Mouse (Mus musculus): ENCODE measurements around the gene Aldh6a1.
A peak's percentile ranks its signal among the peaks of the same experiment; 100 is the strongest.

Gene Aldh6a1

DNA sequence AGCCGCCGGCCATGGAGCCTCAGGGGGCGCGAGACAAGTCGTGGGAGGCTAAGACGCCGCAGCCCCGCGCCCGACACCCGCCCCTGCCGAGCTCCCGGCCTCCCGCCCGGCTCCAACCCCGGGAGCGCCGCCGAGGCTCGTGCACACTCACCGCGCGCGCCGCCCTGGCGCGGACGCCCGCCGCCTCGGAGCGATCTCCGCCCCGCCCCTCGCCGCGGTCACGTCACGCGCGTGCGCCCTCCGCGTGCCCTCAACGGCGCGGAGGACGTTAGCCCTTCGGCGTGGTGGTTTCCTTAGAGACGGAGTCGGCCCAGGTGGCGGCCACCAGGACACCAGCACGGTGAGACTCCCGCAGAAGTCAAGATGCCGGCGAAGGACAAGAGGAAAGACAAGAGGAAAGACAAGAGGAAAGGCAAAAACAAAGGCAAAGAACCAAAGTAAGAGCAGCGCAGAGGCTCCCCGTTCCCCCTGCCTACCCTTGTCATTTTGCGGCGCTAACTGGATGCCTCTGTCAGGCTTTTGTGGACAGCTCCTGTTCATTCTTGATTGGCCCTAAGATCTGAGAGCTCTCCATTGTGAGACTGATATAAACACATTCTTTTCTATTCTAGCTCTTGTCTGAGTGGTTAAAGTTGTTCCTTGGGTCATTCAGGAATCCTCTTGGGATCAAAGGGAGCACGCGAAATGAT lies 41.8 kb downstream of the Aldh6a1 start, which contains the start of the genes Entpd5 and Bbof1:
Entpd5 (minus strand) TSS at position 211 of the 689 bp plus-strand sequence.
Bbof1 (plus strand) TSS at position 253 of the 689 bp plus-strand sequence.
- DNase-seq: peak; percentile 80

DNA sequence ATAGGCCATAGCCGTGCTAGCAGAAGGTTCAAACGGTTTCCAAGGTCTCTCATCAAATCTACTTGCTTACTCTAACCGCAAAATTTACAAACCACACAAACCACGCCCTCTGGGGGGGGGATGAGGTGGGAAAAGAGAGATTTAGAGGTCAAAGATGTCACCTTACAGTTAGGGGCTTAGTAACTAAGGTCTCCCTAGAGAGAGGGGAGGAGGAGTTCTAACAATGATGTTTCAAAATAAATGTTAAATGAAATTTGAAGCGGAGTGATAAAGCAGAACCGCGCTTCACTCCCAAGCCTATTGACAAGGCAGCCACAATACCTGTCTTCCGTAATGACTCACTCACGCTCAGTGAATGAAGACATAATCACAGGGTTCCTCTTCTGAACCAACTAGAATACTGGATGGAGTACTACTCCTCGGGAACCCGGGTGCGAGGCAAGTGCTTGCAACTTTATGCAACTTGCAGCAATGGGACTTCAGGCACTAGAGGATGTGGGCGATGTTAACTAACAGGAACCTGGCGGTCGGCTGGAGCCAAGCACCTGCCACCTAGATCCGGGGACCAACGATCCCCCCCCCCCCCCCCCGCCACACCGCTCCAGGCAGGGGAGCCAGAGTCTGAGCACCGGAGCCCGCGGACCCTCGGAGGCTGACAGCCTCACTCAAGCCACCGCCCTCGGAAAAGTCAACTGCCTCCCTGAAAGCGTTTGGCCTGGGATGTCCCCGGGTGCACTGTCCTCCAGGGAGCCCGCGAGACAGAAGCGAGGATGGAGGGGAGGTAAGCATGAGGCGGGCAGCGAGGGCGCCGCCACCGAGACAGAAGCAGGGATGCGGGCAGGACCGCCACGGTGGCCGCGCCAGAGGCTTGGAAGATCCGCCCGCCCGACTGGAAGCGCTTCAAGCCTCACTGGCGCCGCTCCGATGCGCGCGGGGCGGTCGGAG lies 42.7 kb downstream of the Aldh6a1 start:
- DNase-seq: peak; percentile 56 to 79

DNA sequence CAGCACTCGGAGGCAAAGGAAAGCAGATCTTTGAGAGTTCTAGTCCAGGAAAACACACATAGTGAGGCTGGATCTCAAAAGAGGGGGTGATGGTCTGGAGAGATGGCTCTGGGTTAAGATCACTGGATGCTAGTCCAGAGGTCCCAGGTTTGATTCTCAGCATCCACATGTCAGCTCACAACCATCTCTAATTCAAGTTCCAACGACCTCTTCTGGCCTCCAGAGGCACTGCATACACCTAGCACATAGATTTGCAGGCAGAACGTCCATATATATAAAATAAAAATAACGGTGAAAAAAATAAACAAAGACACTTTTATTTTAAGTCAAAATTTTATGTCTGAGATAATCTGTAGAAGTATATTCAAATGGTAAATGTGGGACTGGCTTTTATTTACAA lies 43.5 kb downstream of the Aldh6a1 start:
- no peak for DNase-seq

DNA sequence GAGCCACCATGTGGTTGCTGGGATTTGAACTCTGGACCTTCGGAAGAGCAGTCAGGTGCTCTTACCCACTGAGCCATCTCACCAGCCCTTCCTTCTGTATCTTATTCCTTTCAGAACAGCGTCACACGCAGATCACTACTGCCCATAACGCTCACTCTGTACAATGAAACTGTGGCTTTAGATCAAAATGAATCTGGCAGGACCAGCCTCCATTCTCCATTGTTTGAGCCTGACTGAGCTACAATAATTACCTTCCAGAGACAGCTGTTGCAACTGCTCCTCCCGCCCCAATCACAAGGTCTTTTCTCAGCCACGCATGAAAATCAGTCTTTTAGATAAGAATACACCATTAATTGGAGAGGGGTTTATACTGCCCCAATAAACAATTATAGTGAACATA lies 46.3 kb downstream of the Aldh6a1 start:
- DNase-seq: no peak

DNA sequence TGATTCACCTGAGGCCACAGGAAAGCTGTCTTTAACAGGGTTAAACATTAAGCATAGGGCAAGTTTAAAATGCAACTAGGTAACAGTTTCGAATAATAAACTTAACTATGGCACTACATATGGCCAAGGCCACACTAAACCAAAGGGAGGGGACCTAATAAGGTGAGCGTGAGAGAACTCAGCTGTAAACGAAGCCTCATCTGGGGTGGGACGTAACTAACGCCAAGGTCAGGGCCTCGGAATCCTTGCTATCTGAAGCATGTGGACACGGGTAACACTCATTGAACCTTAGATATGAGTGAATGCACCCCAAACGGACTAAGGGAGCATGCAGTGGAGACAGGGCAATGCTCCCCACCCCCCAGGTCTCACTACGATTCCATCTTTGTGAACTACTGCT lies 47.9 kb downstream of the Aldh6a1 start:
- no peak for DNase-seq

DNA sequence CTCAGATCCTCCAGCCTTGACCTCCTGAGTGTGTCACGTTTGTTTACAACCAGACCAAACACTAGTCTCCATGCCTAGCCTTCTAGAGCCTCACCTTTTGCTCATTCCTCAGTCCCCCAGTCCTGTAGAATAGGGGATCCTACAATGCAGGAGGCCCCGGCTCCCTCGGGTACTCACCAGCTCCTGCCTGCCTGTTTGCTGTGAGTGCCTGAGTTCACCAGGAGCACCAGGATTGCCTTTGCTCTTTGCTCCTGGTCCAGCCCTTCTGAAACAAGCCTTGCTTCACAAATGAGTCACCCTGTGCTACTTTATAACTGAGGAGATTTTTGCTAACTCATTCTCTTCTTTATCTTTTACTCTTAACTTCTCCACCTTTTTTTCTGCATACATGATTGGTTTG lies 50.2 kb downstream of the Aldh6a1 start:
- no peak for DNase-seq

DNA sequence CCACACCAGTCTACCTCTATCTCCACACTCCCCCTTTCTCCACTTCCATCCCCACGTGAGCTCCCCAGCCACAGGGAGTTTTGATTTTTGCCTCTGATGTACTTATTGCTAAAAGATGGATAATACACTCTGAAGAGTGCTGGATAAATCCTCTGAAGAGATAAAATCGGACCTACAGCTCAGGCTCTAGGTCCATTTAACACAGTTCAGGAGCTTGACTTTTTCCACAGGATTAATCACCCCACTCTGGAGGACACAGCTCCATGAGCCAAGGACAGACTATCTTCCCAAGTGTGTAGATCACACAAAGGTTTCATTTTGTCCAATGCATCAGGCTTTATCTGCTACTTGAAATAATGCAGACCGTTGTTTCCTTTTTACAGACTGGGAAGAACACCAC lies 50.7 kb downstream of the Aldh6a1 start:
- no peak for DNase-seq

DNA sequence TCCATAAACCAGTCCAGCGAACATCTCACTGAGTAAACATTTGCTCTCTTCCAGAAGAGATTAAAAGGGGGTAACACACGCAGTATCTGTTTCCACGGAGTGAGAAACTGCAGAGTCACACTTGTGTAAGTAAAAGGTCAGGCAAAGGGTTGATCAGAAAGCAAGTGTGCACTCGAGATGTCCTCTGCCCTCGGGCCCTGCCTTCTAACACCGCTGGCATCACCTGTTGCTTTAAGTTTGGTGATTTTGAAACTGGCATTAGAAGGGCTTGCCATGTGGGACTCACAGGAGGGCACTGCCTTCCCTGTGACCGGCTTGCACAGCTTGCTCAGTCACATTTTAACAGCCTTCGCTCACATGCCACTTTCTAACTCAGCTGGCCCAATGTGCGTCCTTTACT lies 51.1 kb downstream of the Aldh6a1 start:
- DNase-seq: no peak

DNA sequence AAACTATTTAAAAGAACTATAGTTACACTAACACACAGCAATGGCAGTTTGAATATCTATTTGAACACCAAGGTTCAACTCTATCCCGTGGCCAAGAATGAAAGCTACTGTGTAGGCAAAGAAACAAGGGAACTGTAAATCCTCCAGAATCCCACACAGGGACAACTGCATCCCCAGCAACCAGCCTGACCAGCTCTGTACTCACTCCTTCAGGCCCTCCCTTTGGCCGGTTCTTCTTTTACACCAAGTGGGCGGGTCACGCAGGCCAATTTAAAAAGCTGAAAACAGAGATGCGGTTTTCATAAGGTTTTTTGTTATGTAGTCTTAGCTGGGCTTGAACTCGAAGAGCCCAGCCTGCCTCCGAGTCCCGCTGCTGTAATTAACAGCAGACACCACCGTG lies 51.7 kb downstream of the Aldh6a1 start:
- no peak for DNase-seq

DNA sequence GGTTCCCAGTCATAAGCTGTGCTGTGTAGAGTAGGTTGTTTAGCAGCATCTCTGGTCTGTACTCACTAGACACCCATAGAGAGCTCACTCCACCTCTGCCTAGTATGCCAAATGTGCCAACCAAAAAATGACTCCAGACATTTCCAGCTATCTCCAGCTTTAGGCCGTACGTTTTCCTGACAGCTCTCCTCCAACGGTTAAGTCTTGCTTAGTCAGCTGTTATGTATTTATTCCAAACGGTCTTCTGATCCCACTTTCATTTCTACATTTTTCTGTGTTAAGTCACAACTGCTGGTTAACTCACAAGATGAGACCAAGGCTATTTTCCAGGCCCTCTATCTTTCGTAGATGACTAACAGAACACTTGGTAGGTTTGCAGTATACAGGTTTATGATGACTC lies 52.2 kb downstream of the Aldh6a1 start:
- DNase-seq: no peak

DNA sequence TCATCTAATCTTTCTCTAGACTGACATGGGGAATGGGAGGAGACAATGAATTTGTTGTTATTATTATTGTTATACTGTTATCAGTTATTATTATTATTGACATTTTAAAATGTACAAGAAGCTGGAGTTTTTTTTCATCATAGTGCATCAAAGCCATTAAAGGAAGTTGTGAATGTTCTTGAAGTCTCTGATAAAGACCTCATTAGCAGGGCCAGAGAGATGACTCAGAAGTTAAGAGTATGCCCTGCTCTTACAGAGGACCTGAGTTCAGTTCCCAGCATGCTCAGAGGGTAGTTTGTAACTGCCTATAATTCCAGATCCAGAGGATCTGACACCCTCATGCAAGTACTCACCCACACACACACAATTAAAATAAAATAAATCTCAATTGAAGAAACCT lies 53.1 kb downstream of the Aldh6a1 start:
- no peak for DNase-seq

DNA sequence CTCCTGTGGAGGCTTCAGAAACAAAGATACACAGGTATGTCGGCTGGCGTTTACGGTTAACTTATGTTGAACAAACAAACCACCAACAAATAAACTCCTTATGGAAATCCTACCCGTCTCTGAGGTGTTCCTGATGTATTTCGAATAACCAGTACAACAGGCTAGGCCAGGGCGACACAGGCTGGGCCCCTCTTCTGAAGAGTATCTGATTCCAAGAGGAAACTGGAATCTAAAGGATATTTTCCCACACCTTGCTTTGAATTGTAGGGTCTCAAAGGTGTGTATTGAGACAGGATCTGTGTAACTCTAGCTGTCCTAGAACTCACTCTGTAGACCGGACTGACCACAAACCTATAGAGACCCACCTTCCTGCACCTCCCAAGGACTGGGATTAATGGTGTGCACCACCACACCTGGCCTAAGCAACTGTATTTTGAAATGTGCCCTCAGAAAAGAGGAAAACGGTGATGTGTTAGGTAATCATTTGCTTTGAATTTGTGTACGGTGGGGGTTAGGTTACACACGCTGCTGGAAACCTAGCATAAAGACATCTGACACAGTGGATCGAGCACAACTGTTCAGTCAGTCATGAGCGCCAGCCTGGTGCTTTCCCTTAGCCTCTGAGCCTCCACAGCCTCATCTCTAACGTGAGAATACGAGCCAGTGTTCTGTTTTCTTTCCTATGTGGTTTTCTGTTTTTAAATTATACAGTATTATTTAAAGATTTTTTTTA lies 53.7 kb downstream of the Aldh6a1 start:
- DNase-seq: no peak

DNA sequence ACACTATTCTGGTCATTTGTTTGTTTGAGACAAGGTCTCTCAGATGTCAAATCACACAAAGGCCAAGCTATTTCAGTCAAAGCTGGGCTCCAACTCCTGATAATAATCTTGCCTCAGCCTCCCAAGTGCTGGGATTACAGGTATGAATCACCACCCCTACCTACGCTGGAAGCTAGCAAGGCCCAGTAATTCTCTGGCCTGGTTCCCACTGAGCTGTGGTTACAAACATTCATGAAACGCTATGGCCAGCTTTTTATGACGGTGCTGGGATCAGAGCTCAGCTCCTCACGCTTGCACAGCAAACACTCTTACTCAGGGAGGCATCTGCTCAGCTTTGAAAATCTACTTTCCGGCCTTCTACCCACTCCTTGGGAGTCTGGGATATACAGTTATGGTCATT lies 57.0 kb downstream of the Aldh6a1 start:
- no peak for DNase-seq

DNA sequence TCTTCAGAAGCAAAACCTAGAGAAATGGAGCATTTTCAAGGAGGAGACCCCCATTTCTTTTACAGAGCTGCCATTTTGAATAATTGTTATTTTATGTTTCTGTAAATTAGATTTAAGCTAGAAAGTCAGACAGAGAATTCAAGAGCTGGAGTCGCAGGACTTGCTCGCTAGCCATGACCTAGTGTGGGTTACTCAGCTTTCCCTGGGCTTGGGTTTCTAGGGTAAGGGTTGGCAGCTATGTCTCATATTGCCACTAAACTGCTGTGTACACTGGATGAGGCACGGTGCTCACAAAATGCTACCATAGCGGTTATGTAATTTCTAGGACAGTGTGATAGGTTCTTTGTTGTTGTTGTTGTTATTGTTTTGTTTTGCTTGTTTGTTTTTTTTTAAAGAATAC lies 58.1 kb downstream of the Aldh6a1 start:
- no peak for DNase-seq

DNA sequence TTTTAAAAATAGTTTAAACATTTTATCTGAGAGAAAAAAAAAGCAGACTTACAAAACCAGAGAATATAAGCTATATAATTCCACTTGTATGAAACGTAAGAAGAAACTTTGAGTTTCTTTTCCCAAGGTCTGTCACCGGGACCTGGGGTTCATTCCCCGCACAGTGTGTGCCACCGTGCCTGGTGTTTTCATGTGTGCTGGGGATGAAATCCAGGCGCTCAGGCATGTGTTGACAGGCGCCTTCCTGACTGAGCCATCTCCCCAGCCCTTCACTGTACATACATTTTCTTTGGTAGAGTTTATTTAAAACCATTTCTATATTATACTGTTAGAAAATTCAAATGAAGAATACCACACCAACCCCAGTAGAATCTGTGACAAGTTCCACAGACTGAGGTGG lies 60.5 kb downstream of the Aldh6a1 start:
- no peak for DNase-seq

DNA sequence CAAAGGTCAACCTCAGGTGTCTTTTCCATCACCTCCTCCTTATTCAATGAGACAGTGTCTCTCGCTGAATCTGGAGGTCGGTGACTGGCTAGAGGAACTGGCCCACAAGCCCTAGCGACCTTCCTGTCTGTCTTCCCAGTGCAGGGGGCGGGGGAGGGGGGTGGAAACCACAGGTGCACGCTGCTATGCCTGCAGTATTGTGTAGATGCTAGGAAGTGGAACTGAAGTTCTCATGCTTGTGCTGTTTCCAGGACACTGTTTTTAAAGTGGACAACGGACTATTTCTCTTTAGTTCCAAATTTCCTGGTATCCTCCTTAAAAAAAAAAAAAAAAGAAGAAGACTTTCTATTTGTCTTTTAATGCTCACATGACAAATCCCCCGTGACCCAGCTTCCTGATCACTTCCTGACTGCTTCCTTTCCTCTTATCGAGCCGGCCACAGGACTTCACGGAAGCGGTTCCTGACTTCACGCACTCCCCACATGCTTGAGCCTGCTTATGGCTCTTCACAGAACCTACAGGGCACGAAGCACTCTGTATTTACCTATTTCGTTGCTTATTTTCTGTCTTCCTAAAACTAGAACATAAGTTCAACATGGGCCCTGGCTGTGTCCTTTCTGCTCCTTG lies 61.9 kb downstream of the Aldh6a1 start:
- DNase-seq: no peak

DNA sequence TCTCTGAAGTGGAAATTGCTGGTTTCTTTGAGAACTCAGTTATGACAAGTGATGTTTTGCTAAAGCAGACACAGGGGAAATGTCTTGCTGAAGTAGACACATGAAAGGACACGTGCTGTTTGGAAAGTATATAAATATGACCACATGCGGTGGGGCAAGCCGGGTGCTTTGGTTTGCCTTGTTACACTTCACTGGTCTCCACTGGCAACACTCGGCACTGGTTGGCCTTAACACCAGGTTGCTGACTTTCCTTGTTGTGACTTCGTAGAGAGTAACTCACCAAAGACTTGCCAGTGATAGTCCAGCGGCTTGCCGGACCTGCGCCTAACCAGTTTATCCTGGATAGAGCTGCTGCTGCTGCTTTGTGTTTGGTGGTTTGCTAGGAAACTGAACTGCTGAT lies 62.7 kb downstream of the Aldh6a1 start:
- no peak for DNase-seq

DNA sequence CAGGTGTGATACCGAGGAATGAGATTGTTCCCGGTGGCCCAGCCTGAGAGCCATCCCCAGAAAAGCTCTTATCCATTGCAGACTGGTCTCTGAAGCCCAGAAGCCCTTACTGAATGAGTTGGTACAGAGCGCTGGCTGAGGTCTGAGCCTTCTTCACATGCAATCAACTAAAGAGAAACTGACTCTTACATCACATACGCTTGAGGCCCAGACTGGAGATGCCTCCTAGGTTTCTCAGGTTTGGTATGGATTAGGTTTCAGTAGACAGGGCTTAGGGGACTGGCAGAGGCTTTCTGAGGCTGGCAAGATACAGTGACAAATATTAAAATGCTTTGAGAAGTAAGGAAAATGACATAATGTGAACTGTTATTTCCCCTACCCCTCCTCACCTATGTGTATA lies 65.4 kb downstream of the Aldh6a1 start:
- DNase-seq: no peak

DNA sequence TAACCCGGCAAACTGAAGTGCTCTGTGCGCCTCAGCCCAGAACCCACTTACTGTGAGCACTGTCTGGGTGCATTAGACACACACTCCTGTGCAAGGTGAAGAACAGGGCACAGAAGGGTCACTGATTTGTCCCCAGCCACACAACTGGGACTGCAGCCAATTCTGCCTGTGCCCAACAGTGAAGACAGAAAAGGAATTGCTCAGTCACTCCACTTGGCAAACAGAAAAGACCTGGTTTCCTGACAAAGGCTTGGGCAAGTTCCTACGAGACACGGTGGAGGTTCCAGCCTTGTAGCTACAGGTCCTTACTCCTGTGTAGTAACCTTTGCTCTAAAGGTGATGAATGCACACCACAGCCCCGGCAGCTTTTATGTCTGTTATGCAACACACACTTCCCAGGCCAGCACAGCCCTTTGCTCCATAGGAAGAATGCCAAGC lies 66.1 kb downstream of the Aldh6a1 start:
- DNase-seq: no peak

DNA sequence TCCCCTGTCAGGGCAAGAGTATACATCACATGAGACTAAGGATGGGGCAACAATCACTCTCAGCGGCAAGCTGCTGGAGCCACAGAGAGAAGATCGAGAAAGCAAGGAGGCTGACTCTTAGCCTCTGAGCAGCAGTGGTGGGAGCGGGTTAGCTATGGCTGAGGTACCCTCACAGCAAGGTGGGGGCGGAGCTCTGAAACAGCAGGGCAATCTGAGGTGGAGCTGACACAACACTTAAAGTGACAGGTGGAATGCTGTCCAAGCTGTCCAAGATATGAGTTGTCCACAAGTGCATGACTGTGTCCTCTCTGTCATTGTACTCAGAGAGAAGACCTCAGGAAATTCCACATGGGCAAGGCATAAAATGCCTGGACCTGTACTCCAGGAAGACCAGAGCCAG lies 68.4 kb downstream of the Aldh6a1 start:
- DNase-seq: no peak
